Mouse (Mus musculus): Measurements from ENCODE around the gene Dhx33. TPM values are rescaled to one million over a fixed set of nuclear protein-coding genes. Genes with fewer than 3 reads are reported as not detected.

Dhx33 gene
- 21.3 and 22.3 TPM in 2 replicates for polyA plus RNA-seq (2016; fragmentation: Nextera tagmentation; extraction: Ambion mirVana)

- WGBS: under 1% methylated on average over 35 of the region's 35 CpGs
- H3K27me3 ChIP-seq: no peaks in the 10 kb centered on the region
- peaks cover 14% of the 10 kb centered on the region for H3K36me3 ChIP-seq
- H3K9ac ChIP-seq: peak within 1 kb of the TSS; percentile 76
- peaks cover 15% of the 10 kb centered on the region for H3K4me1 ChIP-seq
- peak within 1 kb of the TSS; percentile 73 for H3K27ac ChIP-seq
- H3K4me3 ChIP-seq: peak within 1 kb of the TSS; percentile 93
- no peaks in the 10 kb centered on the region for H3K9me3 ChIP-seq (replicated peaks)
- H3K4me2 ChIP-seq (replicated peaks): peak within 1 kb of the TSS; percentile 95
- peak; percentile 98 for ATAC-seq (ENCODE audit: low FRiP score)
Observed at GRCm38 (mm10) chr11:71004316-71004773, at the start of gene Dhx33. Dhx33 (minus strand) TSS chr11:71004437.

GRCm38 (mm10) chr11:71052554-71052953 lies 48.3 kb upstream of the Dhx33 start:
- Histone ChIP-seq H3K9ac (no peak overlapping the region), H3K27ac (no peak overlapping the region), H3K4me2 (replicated peaks) (no peak overlapping the region), H3K36me3 (no peaks in the 10 kb centered on the region), H3K27me3 (no peaks in the 10 kb centered on the region), H3K4me3 (no peak overlapping the region), H3K4me1 (no peaks in the 10 kb centered on the region), H3K9me3 (replicated peaks) (no peaks in the 10 kb centered on the region)
- no peak for ATAC-seq (ENCODE audit: low FRiP score)
- WGBS: 7% methylated on average over 1 of the region's 1 CpGs

- Histone ChIP-seq H3K9ac (no peak overlapping the region), H3K27me3 (no peaks in the 10 kb centered on the region), H3K4me1 (no peaks in the 10 kb centered on the region), H3K36me3 (no peaks in the 10 kb centered on the region), H3K4me2 (replicated peaks) (no peak overlapping the region), H3K9me3 (replicated peaks) (no peaks in the 10 kb centered on the region), H3K27ac (no peak overlapping the region), H3K4me3 (no peak overlapping the region)
- no peak for ATAC-seq (ENCODE audit: low FRiP score)
- WGBS: 99% methylated on average over 5 of the region's 5 CpGs
Observed at GRCm38 (mm10) chr11:71039526-71040298, 35.5 kb upstream of the Dhx33 start.

GRCm38 (mm10) chr11:71033163-71033761 lies 29.0 kb upstream of the Dhx33 start, which contains the start of gene 6330403K07Rik:
6330403K07Rik (minus strand) TSS chr11:71033513.
- peaks cover 15% of the 10 kb centered on the region for H3K4me1 ChIP-seq
- H3K27ac ChIP-seq: peak within 1 kb of the TSS; percentile 96
- peak within 1 kb of the TSS; percentile 91 for H3K9ac ChIP-seq
- ATAC-seq (ENCODE audit: low FRiP score): peak; percentile 95
- under 1% methylated on average over 27 of the region's 31 CpGs for WGBS
- H3K4me2 ChIP-seq (replicated peaks): peak within 1 kb of the TSS; percentile 74
- peak within 1 kb of the TSS; percentile 74 for H3K4me3 ChIP-seq
- H3K9me3 ChIP-seq (replicated peaks): no peaks in the 10 kb centered on the region
- H3K27me3 ChIP-seq: no peaks in the 10 kb centered on the region
- H3K36me3 ChIP-seq: peaks cover 1% of the 10 kb centered on the region

- Histone ChIP-seq H3K4me1 (peaks cover 15% of the 10 kb centered on the region), H3K27ac (peak overlapping the region; percentile 96), H3K4me2 (replicated peaks) (peak overlapping the region; percentile 74), H3K4me3 (peak overlapping the region; percentile 74), H3K36me3 (peaks cover 7% of the 10 kb centered on the region), H3K27me3 (no peaks in the 10 kb centered on the region), H3K9ac (peak overlapping the region; percentile 91), H3K9me3 (replicated peaks) (no peaks in the 10 kb centered on the region)
- ATAC-seq (ENCODE audit: low FRiP score): peak; percentile 14; the same call in 1 of the 2 replicates
- WGBS: 5% methylated on average over 26 of the region's 26 CpGs
Observed at GRCm38 (mm10) chr11:71032491-71033162, 28.4 kb upstream of the Dhx33 start.

- WGBS: 69% methylated on average over 7 of the region's 7 CpGs
- Histone ChIP-seq H3K27me3 (no peaks in the 10 kb centered on the region), H3K9me3 (replicated peaks) (no peaks in the 10 kb centered on the region), H3K4me3 (peak overlapping the region; percentile 74), H3K4me1 (peaks cover 15% of the 10 kb centered on the region), H3K4me2 (replicated peaks) (peak overlapping the region; percentile 74), H3K9ac (peak overlapping the region; percentile 91), H3K36me3 (peaks cover 12% of the 10 kb centered on the region), H3K27ac (peak overlapping the region; percentile 96)
- no peak for ATAC-seq (ENCODE audit: low FRiP score)
Observed at GRCm38 (mm10) chr11:71032070-71032469, 27.8 kb upstream of the Dhx33 start.

GRCm38 (mm10) chr11:71029403-71030118 lies 25.3 kb upstream of the Dhx33 start:
- no peak for ATAC-seq (ENCODE audit: low FRiP score)
- no peak overlapping the region for H3K27ac ChIP-seq
- no peak overlapping the region for H3K4me2 ChIP-seq (replicated peaks)
- no peak overlapping the region for H3K4me3 ChIP-seq
- no peak overlapping the region for H3K9ac ChIP-seq
- WGBS: 77% methylated on average over 3 of the region's 3 CpGs
- H3K36me3 ChIP-seq: peaks cover 33% of the 10 kb centered on the region
- H3K27me3 ChIP-seq: no peaks in the 10 kb centered on the region
- no peaks in the 10 kb centered on the region for H3K9me3 ChIP-seq (replicated peaks)
- peaks cover 15% of the 10 kb centered on the region for H3K4me1 ChIP-seq

- 86% methylated on average over 3 of the region's 3 CpGs for WGBS
- no peak for ATAC-seq (ENCODE audit: low FRiP score)
- Histone ChIP-seq H3K36me3 (peaks cover 35% of the 10 kb centered on the region), H3K27ac (no peak overlapping the region), H3K4me3 (no peak overlapping the region), H3K4me1 (peaks cover 15% of the 10 kb centered on the region), H3K9ac (no peak overlapping the region), H3K4me2 (replicated peaks) (no peak overlapping the region), H3K9me3 (replicated peaks) (no peaks in the 10 kb centered on the region), H3K27me3 (no peaks in the 10 kb centered on the region)
Observed at GRCm38 (mm10) chr11:71028280-71028679, 24.0 kb upstream of the Dhx33 start.

GRCm38 (mm10) chr11:71019201-71020068 lies 15.2 kb upstream of the Dhx33 start, which contains the start of the genes Mis12 and Derl2:
Mis12 (plus strand) TSS chr11:71019611.
Derl2 (minus strand) TSS chr11:71019841.
- peak within 1 kb of the TSS; percentile 86 for H3K9ac ChIP-seq
- peak within 1 kb of the TSS; percentile 90 for H3K4me3 ChIP-seq
- peak within 1 kb of the TSS; percentile 83 for H3K4me2 ChIP-seq (replicated peaks)
- WGBS: under 1% methylated on average over 70 of the region's 71 CpGs
- H3K27ac ChIP-seq: peak within 1 kb of the TSS; percentile 88
- H3K36me3 ChIP-seq: peaks cover 2% of the 10 kb centered on the region; the same call in 1 of the 2 replicates
- peaks cover 30% of the 10 kb centered on the region for H3K4me1 ChIP-seq
- no peaks in the 10 kb centered on the region for H3K27me3 ChIP-seq
- peak; percentile 100 for ATAC-seq (ENCODE audit: low FRiP score)
- H3K9me3 ChIP-seq (replicated peaks): no peaks in the 10 kb centered on the region

- WGBS: 7% methylated on average over 28 of the region's 28 CpGs
- H3K4me1 ChIP-seq: peaks cover 30% of the 10 kb centered on the region
- no peaks in the 10 kb centered on the region for H3K9me3 ChIP-seq (replicated peaks)
- H3K36me3 ChIP-seq: peaks cover 5% of the 10 kb centered on the region; the same call in 1 of the 2 replicates
- no peaks in the 10 kb centered on the region for H3K27me3 ChIP-seq
- peak overlapping the region; percentile 86 for H3K9ac ChIP-seq
- peak overlapping the region; percentile 83 for H3K4me2 ChIP-seq (replicated peaks)
- peak overlapping the region; percentile 90 for H3K4me3 ChIP-seq
- ATAC-seq (ENCODE audit: low FRiP score): no peak; the same call in 1 of the 2 replicates
- H3K27ac ChIP-seq: peak overlapping the region; percentile 81
Observed at GRCm38 (mm10) chr11:71018416-71019200, 14.4 kb upstream of the Dhx33 start.
